Mouse (Mus musculus): Measurements from ENCODE around the gene Gm10985. TPM values are rescaled to one million over a fixed set of nuclear protein-coding genes. Genes with fewer than 3 reads are reported as not detected.

The Gm10985 gene
- polyA plus RNA-seq, 1 experiment from 2014 or later: not detected

Other genes starting within 250 kb of the Gm10985 start
- gene Frem2, start 187.7 kb upstream of the Gm10985 start, polyA plus RNA-seq (2015; fragmentation: Nextera tagmentation; extraction: Ambion mirVana): 1.7 TPM in 2 replicates
- gene Ufm1, start 18.7 kb downstream of the Gm10985 start, polyA plus RNA-seq (2015; fragmentation: Nextera tagmentation; extraction: Ambion mirVana): 84.1 and 90.8 TPM in 2 replicates